Mouse (Mus musculus) brain, embryonic 14.5 days (tissue): ENCODE results near the gene Ptges.

Experiments
- CTCF ChIP-seq: fragments of 200-500 bp; IDR thresholded peaks from 2 replicates; pipeline ENCODE4 v1.5.1; 2012; ENCODE audit warnings: inconsistent platforms, mild to moderate bottlenecking, moderate library complexity, borderline replicate concordance; ENCODE audit not compliant: insufficient read depth, insufficient read length; ENCODE audit errors: extremely low read depth
- POLR2A ChIP-seq: fragments of 200-500 bp; IDR thresholded peaks from 2 replicates; pipeline ENCODE4 v1.6.1; 2012; ENCODE audit warnings: mild to moderate bottlenecking, inconsistent platforms, borderline replicate concordance; ENCODE audit not compliant: poor library complexity, insufficient read depth, insufficient read length, severe bottlenecking; ENCODE audit errors: extremely low read depth

DNA sequence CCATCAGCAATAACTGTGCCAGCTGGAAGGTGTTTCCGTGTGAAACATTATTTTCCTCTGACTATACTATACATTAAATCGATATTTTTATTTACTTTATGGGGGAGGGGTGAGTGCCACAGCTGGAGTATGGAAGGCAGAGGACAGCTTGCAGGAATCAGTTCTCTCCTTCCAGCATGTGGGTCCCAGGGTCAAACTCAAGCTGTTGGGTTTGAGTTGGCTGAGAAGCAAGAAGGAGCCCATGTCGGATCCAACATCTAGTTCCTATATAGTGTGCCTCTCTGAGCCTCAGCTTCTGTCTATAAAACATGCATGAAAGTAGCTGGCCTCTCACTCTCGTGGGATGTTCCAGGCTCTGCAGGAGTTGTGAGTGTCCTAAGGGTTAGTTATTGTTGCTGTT lies 3.3 kb downstream of the Ptges start:
- TF ChIP-seq CTCF (no peak), POLR2A (no peak)
